Mouse (Mus musculus) ES-E14 (cell line): ENCODE results near the gene Alg9.

ENCODE experiments used
- CHD2 ChIP-seq: IDR thresholded peaks from 2 replicates; pipeline ENCODE4 v1.6.1; 2014; ENCODE audit warnings: mild to moderate bottlenecking, low read depth, low read length, inconsistent platforms
- HCFC1 ChIP-seq: IDR thresholded peaks from 2 replicates; pipeline ENCODE4 v1.6.1; 2012; ENCODE audit warnings: low read length, inconsistent platforms, borderline replicate concordance; ENCODE audit not compliant: insufficient read depth

DNA sequence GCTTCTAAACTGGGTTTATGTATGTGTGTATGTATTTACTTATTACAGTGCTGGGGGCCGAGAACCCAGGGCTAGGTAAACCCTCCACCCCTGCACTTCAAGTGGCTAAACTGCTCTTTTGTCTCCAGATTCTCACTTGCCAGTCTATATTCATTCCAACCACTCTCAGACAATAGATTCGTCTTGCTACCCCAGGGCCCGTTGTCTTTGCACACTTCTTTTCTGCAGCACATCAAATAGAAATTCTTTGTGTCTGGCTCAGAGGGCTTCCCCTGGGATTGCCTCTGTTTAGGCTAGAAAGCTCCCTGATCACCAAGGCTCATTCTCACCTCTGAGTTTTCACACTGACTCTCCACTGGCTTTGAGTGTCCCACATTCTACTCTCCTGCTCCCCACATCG is 42.3 kb upstream of the Alg9 start:
- no peak for TF ChIP-seq CHD2
- no peak for TF ChIP-seq HCFC1
